Mouse (Mus musculus): ENCODE data around the gene Gpc4. TPM values are rescaled to one million over a fixed set of nuclear protein-coding genes. Genes with fewer than 3 reads are reported as not detected.

Gpc4 gene
- polyA plus RNA-seq (2016; fragmentation: Nextera tagmentation; extraction: Ambion mirVana), result 40.4 and 42.7 TPM in 2 replicates

DNA sequence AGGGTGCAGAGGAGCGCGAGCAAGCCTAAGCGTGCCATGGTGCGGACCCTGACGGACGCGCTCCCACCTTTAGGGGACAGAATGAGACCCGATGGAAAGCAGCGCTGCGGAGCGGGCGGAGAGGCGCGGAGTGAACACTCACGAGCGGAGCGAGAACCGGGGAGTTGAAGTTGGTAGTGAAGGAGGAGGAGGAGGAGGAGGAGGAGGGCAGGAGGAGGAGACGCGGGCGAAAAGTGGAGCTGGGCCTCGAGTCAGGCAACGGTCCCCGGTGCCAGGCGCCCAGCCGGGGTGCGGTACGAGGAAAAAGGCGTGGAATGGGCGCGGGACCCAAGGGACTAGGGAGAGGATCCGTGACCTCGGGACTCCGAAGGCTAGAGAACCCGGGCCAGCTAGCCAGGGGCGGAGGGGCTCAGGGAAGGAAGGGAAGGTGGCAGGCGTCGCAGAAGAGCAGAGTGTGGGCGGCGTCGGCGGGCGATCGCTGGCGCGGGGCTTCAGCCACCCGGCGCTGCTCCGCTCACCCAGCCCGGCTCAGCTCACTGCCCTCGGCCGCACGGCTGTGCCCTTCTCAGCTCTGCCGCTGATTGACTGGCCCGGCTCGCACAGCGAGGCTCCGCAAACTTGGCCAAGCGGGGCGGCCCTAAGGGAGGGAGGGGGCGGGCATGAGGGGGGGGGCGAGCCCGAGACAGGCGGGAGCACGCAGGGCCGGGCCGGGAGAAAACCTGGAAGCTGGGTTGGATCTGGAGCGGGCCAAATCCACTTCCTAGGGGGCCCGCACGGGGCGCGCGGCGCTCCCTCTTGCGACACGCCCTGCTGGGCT is at the start of gene Gpc4:
TSS of gene Gpc4 (minus strand) at position 515 of the 817 bp plus-strand sequence.
- Histone ChIP-seq H3K9me3 (no peaks in the 10 kb centered on the region), H3K4me2 (peak within 1 kb of the TSS; percentile 62), H3K27me3 (peaks cover 49% of the 10 kb centered on the region), H3K36me3 (no peaks in the 10 kb centered on the region), H3K4me1 (replicated peaks) (0 out of 2 replicates have a peak, but pooled peaks cover 2% of the 10 kb centered on the region), H3K4me3 (replicated peaks) (peak within 1 kb of the TSS; percentile 53), H3K9ac (replicated peaks) (peak within 1 kb of the TSS; percentile 69), H3K27ac (peak within 1 kb of the TSS; percentile 53; the same call in 1 of the 2 replicates)
- ATAC-seq (ENCODE audit: insufficient number of reproducible peaks, insufficient read depth, low FRiP score, low TSS enrichment, low read depth), result peak; percentile 85
- WGBS, result 17% methylated on average over 55 of the region's 76 CpGs

DNA sequence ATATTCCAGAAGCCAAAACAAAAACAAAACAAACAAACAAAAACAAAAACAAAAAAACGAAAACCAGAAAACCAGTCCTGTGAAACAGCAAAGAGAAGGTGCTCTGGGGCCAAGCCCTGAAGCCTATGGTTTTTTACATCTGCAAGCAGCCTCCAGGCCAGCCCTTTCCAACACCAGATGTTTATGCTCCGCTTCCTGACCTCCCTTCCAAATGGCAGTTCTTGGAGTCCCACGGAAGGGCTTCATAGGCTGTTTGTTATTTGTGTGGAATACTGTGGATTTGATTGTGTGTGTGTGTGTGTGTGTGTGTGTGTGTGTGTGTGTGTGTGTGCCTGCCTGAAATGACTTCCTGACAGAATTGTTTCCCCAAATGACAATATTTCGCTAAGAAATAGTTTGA is 47.8 kb upstream of the Gpc4 start:
- Histone ChIP-seq H3K4me1 (replicated peaks) (no peaks in the 10 kb centered on the region), H3K27me3 (peaks cover 13% of the 10 kb centered on the region; the same call in 1 of the 2 replicates), H3K4me3 (replicated peaks) (no peak overlapping the region), H3K9ac (replicated peaks) (no peak overlapping the region), H3K4me2 (no peak overlapping the region), H3K27ac (no peak overlapping the region), H3K9me3 (no peaks in the 10 kb centered on the region), H3K36me3 (no peaks in the 10 kb centered on the region)
- WGBS, result 39% methylated on average over 4 of the region's 4 CpGs
- ATAC-seq (ENCODE audit: insufficient number of reproducible peaks, insufficient read depth, low FRiP score, low TSS enrichment, low read depth), result no peak

- WGBS, result 29% methylated on average over 6 of the region's 6 CpGs
- Histone ChIP-seq H3K27me3 (peaks cover 11% of the 10 kb centered on the region; the same call in 1 of the 2 replicates), H3K4me1 (replicated peaks) (no peaks in the 10 kb centered on the region; the same call in 1 of the 2 replicates), H3K9ac (replicated peaks) (no peak overlapping the region), H3K4me2 (no peak overlapping the region), H3K27ac (no peak overlapping the region), H3K9me3 (no peaks in the 10 kb centered on the region), H3K4me3 (replicated peaks) (no peak overlapping the region), H3K36me3 (no peaks in the 10 kb centered on the region)
- no peak for ATAC-seq (ENCODE audit: insufficient number of reproducible peaks, insufficient read depth, low FRiP score, low TSS enrichment, low read depth)
These were observed 34.8 kb upstream of the Gpc4 start for GRCm38 (mm10) chrX:52199836-52200235.

GRCm38 (mm10) chrX:52193311-52193968 is 28.4 kb upstream of the Gpc4 start:
- ATAC-seq (ENCODE audit: insufficient number of reproducible peaks, insufficient read depth, low FRiP score, low TSS enrichment, low read depth), result no peak
- Histone ChIP-seq H3K4me2 (peak overlapping the region; percentile 17; the same call in 1 of the 2 replicates), H3K9me3 (no peaks in the 10 kb centered on the region), H3K27me3 (peaks cover 8% of the 10 kb centered on the region), H3K4me1 (replicated peaks) (peaks cover 9% of the 10 kb centered on the region; the same call in 1 of the 2 replicates), H3K36me3 (no peaks in the 10 kb centered on the region), H3K4me3 (replicated peaks) (no peak overlapping the region), H3K27ac (no peak overlapping the region), H3K9ac (replicated peaks) (no peak overlapping the region)
- whole genome bisulfite sequencing, result 36% methylated on average over 4 of the region's 4 CpGs

DNA sequence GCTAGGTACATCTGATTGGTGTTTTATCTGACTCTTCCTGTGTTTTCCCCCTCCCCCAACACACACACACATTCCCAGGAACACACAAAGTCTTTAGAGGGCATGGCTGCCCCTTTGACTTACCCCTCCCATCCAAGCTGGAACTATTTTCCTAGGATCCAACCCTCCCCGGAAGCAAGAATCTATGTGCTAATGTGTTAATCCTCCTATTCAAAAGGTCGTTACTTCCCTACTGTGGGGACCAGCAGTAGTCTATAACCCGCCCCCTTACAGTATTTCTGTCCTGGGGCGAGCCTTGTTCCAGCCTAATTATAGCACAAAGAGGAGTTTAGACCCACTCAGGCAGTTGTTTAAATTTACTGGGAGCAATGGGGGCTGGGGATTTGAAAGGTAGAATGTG is 24.0 kb upstream of the Gpc4 start:
- no peak for ATAC-seq (ENCODE audit: insufficient number of reproducible peaks, insufficient read depth, low FRiP score, low TSS enrichment, low read depth)
- H3K36me3 ChIP-seq, result no peaks in the 10 kb centered on the region
- H3K9me3 ChIP-seq, result no peaks in the 10 kb centered on the region
- no peak overlapping the region for H3K4me3 ChIP-seq (replicated peaks)
- no peak overlapping the region for H3K9ac ChIP-seq (replicated peaks)
- 30% methylated on average over 4 of the region's 4 CpGs for WGBS
- H3K27ac ChIP-seq, result no peak overlapping the region
- no peak overlapping the region for H3K4me2 ChIP-seq
- H3K4me1 ChIP-seq (replicated peaks), result peaks cover 9% of the 10 kb centered on the region; the same call in 1 of the 2 replicates
- H3K27me3 ChIP-seq, result peaks cover 24% of the 10 kb centered on the region

DNA sequence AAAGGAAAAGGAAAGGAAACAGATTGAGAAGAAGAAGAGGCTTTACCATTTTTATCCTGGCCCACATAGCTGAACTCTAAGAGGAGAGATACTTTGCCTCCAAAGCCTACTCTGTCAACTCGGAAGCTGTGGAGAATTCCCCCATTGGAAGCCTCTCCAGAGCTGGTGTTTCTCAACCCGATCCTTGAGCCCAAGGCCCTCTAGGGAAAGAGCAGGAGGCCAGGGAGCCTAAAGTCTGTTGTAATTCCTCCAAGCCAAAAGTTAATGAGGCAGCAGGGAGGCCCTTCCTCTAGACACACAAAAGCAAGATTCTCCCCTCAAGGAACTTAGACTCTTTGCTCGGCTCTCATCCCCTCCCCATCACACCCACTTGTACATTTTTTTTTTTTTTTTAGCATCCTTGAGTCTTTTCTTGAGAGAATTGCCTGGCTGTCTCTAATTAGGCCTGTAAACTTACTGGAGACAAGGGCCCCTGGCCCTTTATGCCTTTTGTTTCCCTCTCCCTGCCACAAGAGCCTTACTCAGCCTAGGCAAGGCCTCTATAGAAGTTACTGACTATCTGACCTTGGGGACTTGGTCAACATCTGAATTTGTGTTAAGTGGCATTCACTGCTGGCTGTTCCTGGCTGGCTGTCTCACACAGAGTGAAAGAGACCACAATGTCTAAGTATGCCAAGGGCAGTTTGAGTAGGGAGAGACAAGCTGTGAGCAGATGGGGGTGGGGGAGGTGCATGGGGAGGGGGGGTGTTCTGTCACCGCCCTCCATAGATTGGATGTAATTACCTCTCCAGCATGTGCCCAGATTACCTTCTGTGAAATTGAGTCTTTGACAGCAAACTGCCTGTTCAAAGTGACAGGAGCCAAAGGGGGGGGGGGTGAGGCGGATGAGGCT is 18.7 kb upstream of the Gpc4 start:
- no peak overlapping the region for H3K27ac ChIP-seq
- no peak for ATAC-seq (ENCODE audit: insufficient number of reproducible peaks, insufficient read depth, low FRiP score, low TSS enrichment, low read depth)
- H3K9ac ChIP-seq (replicated peaks), result no peak overlapping the region
- 28% methylated on average over 5 of the region's 5 CpGs for WGBS
- H3K4me3 ChIP-seq (replicated peaks), result no peak overlapping the region
- no peaks in the 10 kb centered on the region for H3K9me3 ChIP-seq
- H3K36me3 ChIP-seq, result no peaks in the 10 kb centered on the region
- H3K4me1 ChIP-seq (replicated peaks), result no peaks in the 10 kb centered on the region
- peaks cover 36% of the 10 kb centered on the region for H3K27me3 ChIP-seq
- no peak overlapping the region for H3K4me2 ChIP-seq

DNA sequence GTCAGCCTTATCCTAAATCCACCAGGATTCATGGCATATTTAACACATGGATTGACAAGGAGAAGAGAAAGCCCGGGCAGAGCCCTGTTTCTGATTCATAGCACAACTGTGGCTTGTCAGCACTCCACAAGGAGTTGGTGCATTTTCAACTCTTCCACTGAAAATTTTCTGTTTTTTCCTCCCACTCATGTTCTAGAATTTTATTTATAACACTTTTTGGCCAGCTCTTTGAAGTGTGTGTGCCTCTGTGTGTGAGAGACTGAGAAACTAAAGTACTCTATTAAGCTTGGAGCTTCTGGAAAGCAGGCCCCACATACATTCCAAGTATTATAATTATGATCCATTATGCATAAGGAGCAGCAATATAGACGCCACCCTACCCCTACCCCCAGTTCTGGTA is 16.3 kb upstream of the Gpc4 start:
- no peak for ATAC-seq (ENCODE audit: insufficient number of reproducible peaks, insufficient read depth, low FRiP score, low TSS enrichment, low read depth)
- no peaks in the 10 kb centered on the region for H3K4me1 ChIP-seq (replicated peaks)
- no peak overlapping the region for H3K9ac ChIP-seq (replicated peaks)
- H3K9me3 ChIP-seq, result no peaks in the 10 kb centered on the region
- no peak overlapping the region for H3K4me3 ChIP-seq (replicated peaks)
- no peak overlapping the region for H3K27ac ChIP-seq
- no peak overlapping the region for H3K4me2 ChIP-seq
- H3K36me3 ChIP-seq, result no peaks in the 10 kb centered on the region
- WGBS, result 68% methylated on average over 2 of the region's 2 CpGs
- H3K27me3 ChIP-seq, result peaks cover 18% of the 10 kb centered on the region

- Histone ChIP-seq H3K27me3 (peaks cover 9% of the 10 kb centered on the region), H3K36me3 (no peaks in the 10 kb centered on the region), H3K4me2 (no peak overlapping the region), H3K9ac (replicated peaks) (no peak overlapping the region), H3K4me1 (replicated peaks) (no peaks in the 10 kb centered on the region), H3K9me3 (no peaks in the 10 kb centered on the region), H3K27ac (no peak overlapping the region), H3K4me3 (replicated peaks) (no peak overlapping the region)
- ATAC-seq (ENCODE audit: insufficient number of reproducible peaks, insufficient read depth, low FRiP score, low TSS enrichment, low read depth), result no peak
- 76% methylated on average over 4 of the region's 4 CpGs for WGBS
These were observed 12.0 kb upstream of the Gpc4 start for GRCm38 (mm10) chrX:52177067-52177466.

DNA sequence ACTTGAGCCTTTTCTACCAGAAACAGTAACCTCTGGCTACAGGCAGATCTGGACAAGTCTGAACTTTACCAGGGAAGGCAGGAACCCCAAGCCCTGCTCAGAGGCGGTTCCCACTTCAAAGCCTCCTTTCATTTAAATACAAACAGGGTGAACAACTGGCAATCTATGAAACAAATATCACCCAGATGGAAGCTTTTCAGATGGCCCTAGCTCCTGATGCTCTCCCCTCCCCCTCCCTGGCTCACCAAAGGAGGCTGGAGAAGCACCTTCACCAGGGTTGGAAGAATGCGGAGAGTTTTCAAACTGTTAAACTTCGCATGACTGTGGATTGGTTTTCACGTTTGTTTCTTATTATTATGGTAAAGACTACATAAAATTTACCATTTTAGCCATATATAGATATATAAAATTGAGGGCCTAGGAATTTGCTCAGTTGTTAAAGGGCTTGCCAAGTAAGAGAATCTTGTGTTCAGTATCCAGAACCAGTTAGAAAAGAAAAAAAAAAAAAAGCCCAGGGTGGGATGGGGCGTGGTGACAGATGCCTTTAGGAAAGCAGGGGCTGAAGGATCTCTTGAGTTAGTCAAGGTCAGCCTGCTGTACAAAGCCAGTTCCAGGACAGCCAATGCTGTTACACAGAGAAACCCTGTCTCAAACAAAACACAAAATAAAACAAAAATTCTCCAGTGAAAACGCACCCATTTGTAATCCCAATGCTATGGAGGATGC is 2.6 kb upstream of the Gpc4 start:
- WGBS, result 50% methylated on average over 6 of the region's 6 CpGs
- no peaks in the 10 kb centered on the region for H3K9me3 ChIP-seq
- H3K36me3 ChIP-seq, result no peaks in the 10 kb centered on the region
- no peak overlapping the region for H3K9ac ChIP-seq (replicated peaks)
- H3K27ac ChIP-seq, result no peak overlapping the region
- H3K27me3 ChIP-seq, result peaks cover 41% of the 10 kb centered on the region
- H3K4me1 ChIP-seq (replicated peaks), result 0 out of 2 replicates have a peak, but pooled peaks cover 2% of the 10 kb centered on the region
- H3K4me2 ChIP-seq, result no peak overlapping the region
- no peak for ATAC-seq (ENCODE audit: insufficient number of reproducible peaks, insufficient read depth, low FRiP score, low TSS enrichment, low read depth)
- no peak overlapping the region for H3K4me3 ChIP-seq (replicated peaks)

DNA sequence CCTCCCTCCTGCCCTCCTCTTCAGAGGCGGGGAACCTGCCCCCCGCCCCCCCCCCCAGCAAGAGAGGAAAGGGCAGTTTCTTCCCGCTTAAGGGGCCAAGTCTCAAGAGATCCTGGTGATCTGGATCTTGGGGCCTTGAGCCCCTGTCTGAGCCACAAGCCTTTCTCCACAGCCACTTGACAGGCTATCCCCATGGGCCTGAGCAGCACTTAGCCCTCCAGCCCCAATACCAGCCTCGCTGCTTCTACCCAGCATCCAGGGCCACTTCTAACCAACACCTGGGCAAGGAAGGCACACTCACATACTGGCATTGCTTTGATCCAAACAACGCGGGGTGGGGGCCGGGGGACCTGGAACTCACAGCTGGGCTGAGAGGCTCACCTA is 495 bp upstream of the Gpc4 start:
- H3K4me2 ChIP-seq, result peak overlapping the region; percentile 62
- ATAC-seq (ENCODE audit: insufficient number of reproducible peaks, insufficient read depth, low FRiP score, low TSS enrichment, low read depth), result 0 out of 2 replicates have a peak, but pooled peaks have one; percentile 49
- H3K4me3 ChIP-seq (replicated peaks), result peak overlapping the region; percentile 53
- no peak overlapping the region for H3K27ac ChIP-seq
- H3K27me3 ChIP-seq, result peaks cover 49% of the 10 kb centered on the region
- H3K4me1 ChIP-seq (replicated peaks), result 0 out of 2 replicates have a peak, but pooled peaks cover 2% of the 10 kb centered on the region
- no peaks in the 10 kb centered on the region for H3K9me3 ChIP-seq
- no peaks in the 10 kb centered on the region for H3K36me3 ChIP-seq
- 23% methylated on average over 6 of the region's 7 CpGs for WGBS
- H3K9ac ChIP-seq (replicated peaks), result no peak overlapping the region

All from limb, embryonic 12.5 days (tissue).